In the genomic region with DNA sequence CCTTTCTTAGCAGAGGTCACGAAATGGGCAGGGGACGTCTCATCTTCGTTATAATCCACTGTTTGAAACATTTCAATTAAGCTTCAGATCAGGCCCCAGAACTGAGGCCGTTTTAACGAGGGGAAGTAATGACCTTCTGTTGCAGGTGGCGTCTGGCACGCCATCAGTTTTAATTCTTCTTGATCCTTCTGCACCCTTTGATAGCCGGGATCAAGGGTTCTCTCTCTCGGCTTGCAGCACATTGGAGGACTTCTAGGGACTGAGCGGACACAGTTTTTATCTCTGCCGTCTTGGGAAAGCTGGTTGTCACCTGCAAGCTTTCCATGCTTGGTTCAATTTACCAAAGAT, we compare ENCODE assay signal across 24 mouse cellular contexts.
"Had no signal": no experiment of that assay in that cellular context is flagged by ENCODE, and none has a peak within 500 bp of the region (broad histone marks: within the 10 kb centered on the region; RNA-seq: fewer than 3 reads in every experiment).

No protein-coding gene starts in this region.

- H3K9ac ChIP-seq: heart, embryonic 13.5 days; heart, embryonic 15.5 days; hindbrain, embryonic 13.5 days; hindbrain, embryonic 15.5 days; kidney, embryonic 15.5 days; limb, embryonic 13.5 days; limb, embryonic 15.5 days had no signal

- H3K4me3 ChIP-seq: heart, adult 2 months; heart, embryonic 13.5 days; heart, embryonic 15.5 days; hindbrain, embryonic 13.5 days; hindbrain, embryonic 15.5 days; kidney, embryonic 15.5 days; limb, embryonic 13.5 days; limb, embryonic 15.5 days had no signal

- ATAC-seq: hindbrain, postnatal 0 days; intestine, embryonic 16.5 days had no signal

- H3K9me3 ChIP-seq: heart, embryonic 13.5 days; heart, embryonic 15.5 days; hindbrain, embryonic 13.5 days; hindbrain, embryonic 15.5 days; limb, embryonic 13.5 days; limb, embryonic 15.5 days had no signal

- H3K27me3 ChIP-seq: heart, embryonic 13.5 days; heart, embryonic 15.5 days; hindbrain, embryonic 13.5 days; hindbrain, embryonic 15.5 days; kidney, embryonic 15.5 days had no signal

- DNase-seq: gastrocnemius, postnatal 14 days; gastrocnemius, postnatal 36 days; heart, adult 2 months; heart, postnatal 14 days; heart, postnatal 36 days; kidney, adult 11 months; kidney, adult 2 months; kidney, adult 9 months; kidney, postnatal 14 days; kidney, postnatal 36 days; layer of hippocampus, adult 9-11 months; layer of hippocampus, postnatal 36 days; left cerebral cortex, postnatal 4 days had no signal

- H3K4me2 ChIP-seq: heart, embryonic 11.5 days; heart, embryonic 13.5 days; heart, embryonic 15.5 days; hindbrain, embryonic 13.5 days; hindbrain, embryonic 15.5 days; kidney, embryonic 15.5 days; limb, embryonic 13.5 days; limb, embryonic 15.5 days had no signal

- H3K36me3 ChIP-seq: heart, embryonic 13.5 days; heart, embryonic 15.5 days; hindbrain, embryonic 13.5 days; hindbrain, embryonic 15.5 days; kidney, embryonic 15.5 days; limb, embryonic 13.5 days; limb, embryonic 15.5 days had no signal

- H3K27ac ChIP-seq: heart, adult 2 months; heart, embryonic 13.5 days; heart, embryonic 15.5 days; hindbrain, embryonic 13.5 days; hindbrain, embryonic 15.5 days; hindbrain, postnatal 0 days; kidney, embryonic 15.5 days; kidney, postnatal 0 days; limb, embryonic 13.5 days; limb, embryonic 15.5 days had no signal

- H3K4me1 ChIP-seq: heart, embryonic 15.5 days; kidney, embryonic 15.5 days; limb, embryonic 15.5 days had no signal
